Mouse (Mus musculus) kidney, postnatal 14 days (tissue): ENCODE results near the gene Cip2a.

Experiments
- DNase-seq: peaks from one replicate; pipeline ENCODE4 v3.0.0; 2022; ENCODE audit warnings: mixed read lengths

Cip2a gene

DNA sequence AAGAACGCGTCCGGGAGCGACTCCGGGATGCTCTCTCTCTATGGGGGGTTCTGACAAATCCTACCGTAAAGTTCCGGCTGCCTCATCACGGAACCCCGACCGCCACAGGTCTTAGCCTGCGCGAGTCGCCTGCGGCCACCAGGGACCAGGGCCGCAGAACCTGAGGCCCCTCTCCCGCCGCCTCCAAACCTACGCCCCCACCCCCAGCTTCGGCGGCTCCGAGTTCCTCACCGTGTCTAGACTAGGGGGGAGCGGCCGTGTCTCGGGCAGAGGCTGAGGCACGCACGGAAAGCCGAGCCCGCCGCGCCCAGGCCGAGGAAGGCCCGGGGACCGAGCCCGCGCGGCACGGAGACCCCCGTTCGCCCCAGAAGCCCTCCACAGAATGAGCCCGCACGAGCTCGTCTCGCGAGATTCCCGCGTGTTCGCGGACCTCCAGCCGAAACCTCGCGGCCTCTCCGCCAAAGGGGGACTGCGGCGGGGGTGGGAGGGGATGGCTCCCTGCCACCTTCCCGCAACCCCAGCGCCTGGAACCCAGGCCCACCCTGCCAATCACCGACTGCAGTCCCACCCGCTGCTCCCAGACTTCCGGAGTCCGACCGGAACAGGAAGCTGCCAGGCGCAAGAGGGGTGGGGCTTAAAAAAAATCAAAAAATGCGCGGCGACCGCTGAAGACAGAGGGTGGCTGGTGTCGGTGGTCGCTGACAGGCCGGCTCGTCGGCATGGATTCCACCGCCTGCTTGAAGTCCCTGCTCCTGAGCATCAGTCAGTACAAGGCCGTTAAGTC is at the start of gene Cip2a, which contains the start of gene Dzip3:
TSS of gene Cip2a (plus strand) at position 627 of the 784 bp plus-strand sequence.
TSS of gene Dzip3 (minus strand) at position 607 of the 784 bp plus-strand sequence.
- peak; percentile 92 for DNase-seq

DNA sequence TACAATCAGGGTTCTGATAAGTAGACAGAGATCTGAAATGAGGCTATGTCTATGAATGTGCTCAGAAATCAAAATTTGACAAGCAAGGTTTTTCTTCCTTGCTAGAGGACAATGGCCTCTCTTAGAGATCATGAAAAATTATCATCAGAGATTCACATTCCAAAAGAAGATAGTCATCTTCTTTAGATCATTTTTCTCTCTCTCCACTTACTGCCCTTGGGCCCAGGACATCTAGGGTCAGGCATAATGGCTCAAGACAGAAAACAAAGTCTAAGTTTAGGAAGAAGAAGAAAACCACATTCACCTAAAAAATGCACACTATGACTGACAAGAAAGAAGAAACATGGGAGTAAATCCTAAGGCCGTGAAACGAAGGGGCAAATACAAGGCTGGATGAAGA is 21.0 kb upstream of the Cip2a start:
- no peak for DNase-seq

DNA sequence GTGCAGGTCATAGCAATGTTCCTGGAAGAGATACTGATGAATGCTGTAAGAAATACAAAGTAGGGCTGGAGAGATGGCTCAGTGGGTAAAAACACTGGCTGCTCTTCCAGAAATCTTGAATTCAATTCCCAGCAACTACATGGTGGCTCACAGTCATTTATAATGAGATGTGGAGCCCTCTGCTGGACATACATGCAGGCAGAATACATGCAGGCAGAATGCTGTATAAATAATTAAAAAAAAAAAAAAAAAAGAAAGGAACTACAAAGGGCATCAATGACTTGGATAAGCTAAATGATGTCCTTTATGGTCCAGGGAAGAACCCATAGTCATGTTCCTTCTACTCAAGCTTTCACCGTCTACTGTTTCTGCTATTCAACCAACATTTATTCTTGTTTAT is 20.4 kb upstream of the Cip2a start:
- no peak for DNase-seq

DNA sequence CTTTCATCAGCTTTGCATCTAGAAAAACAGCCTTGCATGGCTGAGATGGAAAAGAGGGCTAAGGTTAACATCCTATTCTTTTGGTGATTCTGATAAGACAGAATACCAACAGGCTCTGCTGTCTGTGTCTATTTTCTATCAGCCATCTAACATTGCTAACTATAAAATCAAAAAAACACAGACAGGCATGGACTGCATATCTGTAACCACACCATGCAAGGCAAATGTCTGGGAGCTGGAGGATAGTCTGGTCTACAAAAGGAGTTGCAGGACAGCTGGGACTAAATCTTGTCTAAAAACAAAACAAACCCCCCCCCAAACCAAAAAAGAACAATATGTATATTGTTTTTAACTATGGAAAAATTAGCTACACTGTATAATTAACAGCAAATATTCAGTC is 14.0 kb upstream of the Cip2a start:
- DNase-seq, result no peak

DNA sequence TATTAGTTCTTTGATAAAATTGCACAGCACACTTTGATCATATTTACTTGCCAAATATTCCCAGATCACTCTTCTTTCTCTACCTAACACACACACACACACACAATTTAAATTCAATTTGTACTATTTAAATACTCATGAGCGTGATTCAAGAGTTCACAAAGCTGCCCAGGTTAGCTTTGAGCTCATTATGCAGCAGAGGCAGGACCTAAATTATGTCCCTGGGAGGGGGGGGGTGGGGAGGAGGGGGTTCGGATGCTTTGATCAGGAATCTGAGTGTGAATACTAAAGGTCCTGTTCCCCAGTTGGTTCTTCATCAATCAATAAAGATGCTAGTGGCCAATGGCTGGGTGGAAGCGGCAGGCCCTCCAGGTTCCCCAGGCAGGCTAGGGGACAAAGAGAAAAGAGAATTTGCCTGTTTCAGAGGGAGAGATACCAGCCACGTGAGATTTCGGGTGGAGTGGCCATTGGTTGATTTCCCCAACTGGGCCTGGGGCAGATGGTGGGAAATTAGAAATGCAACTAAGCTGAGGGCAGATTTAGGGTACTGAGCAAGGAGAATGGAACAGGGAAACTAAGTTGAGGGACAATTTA is 8.9 kb upstream of the Cip2a start:
- no peak for DNase-seq

DNA sequence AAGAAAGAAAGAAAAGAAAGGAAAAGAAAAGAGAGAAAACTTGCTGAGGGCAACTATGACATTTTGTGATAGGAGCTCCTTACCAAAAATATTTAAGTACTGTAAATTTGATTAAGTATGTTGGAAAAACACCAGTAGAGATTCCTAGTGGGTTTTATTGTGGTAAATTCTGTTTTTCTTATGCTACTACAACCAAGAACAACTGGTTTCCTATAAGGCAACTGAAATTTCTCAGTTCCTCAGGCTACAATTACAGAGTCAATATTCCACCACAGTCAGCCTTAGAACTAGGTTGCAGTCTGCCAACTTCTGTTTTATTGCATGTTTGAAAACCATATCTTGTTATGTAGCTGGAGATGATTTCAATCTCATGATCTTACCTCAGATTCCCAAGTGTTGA is 4.3 kb upstream of the Cip2a start:
- no peak for DNase-seq

DNA sequence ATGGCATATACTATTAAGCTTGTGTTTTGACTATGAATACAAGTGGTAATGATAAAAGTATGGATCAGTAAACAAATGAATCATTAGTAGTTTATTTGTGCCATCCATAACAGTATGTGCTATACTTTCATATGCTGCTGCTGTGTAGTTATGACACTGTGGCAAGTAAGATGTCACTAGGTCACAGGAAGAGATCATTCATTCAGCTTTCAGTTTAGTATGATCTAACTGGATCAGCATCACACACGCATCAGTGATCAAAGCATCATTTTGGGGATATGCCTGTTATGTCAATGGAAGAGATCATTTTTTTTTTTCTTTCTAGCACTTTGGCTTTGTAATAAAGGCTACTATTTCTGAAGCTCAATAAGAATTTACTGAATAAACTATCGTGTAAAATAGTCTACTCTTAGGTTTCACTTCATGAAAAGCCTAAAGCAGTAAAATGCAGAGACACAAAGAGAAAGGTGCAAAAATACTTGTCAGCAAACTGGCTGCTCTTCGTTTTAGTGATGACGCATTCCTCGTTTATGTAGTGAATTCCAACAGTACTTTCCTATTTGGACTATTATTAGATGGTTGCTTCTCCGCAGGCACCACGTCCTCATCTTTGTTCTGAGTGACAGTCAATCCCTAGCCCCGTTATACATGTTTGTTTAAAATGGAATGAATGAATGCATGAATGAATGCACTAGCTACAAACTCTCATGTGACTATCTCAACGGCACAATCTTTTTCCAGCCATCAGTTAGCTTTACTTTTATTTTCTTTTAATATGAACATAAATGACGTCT is 1.4 kb upstream of the Cip2a start:
- no peak for DNase-seq

DNA sequence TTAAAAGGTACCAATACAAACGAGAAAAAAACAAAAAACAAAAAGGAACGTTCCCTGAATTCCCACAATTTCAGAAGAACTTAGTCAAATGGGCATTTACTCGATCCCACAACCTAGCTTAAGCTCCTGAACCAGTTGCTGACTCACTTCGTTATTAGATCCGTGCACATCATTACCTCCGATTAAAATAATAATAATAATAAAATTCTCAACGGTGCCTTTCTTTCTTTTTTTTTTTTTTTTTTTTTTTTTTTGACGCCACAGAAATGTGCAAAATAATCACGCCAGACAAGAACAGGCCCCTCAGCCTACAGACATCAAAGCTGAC is 790 bp upstream of the Cip2a start:
- no peak for DNase-seq

DNA sequence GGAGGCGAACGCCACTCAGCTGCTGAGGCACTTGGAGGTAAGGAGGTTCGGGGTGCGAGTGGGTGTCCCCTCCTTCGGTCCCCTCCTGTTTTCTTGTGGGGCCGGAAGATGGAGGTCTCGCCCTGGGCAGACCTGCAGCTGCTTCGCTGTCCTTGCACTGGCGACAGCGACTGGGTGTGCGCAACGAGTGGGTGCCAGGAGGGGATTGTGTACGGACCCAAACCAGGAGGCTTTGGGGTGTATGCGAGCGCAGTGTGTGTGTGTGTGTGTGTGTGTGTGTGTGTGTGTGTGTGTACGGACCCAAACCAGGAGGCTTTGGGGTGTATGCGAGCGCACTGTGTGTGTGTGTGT is 333 bp downstream of the Cip2a start:
- DNase-seq, result no peak

DNA sequence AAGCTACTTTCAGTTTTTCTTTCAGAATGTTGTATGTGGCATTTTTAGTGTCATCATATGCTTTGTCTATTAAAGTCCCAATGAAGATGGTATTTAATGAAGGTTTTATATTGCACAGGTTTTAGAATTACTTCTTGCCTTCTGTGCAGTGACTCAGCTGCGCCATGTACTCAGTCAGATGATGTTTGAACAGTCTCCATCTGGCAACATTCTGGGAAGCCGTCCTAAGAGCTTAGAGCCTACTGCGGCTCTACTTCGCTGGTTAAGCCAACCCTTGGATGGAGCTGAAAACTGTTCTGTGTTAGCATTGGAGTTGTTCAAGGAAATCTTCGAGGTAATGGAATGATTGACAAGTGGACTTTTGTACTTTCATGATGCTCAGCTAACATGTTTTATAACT is 10.2 kb downstream of the Cip2a start:
- DNase-seq, result no peak

DNA sequence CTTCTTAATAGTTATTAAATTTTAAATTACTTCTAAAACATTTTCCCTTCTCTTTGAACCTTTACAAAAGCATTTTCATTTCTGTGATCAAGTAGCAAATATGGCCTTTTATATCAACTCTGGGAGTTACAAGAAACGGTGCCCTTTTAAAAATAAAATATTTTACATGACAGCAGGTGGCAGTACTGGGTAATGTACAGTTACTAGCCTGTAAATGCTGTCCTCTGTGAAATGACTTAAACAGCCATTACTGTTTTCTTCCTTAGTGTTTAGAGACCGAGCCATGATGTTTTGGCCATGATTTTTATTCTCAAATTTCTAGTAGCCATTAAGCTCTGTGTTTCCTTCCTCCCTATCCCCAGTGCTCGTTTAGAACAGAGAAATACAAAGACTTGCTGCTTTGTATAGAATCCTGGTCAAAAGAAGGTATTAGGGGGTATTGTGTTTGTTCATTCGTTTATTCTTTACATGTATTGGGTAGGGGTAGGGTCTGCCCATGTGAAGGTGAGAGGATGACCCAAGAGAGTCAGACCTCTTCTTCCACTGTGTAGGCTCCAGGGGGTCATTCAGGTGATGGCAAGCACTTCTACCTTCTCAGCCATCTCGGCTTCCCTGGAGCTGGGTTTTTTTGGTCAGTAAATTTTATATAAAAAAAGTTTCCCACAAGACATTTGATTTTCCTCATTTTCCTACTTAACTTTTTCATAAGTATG is 22.8 kb downstream of the Cip2a start:
- peak; percentile 3 for DNase-seq

DNA sequence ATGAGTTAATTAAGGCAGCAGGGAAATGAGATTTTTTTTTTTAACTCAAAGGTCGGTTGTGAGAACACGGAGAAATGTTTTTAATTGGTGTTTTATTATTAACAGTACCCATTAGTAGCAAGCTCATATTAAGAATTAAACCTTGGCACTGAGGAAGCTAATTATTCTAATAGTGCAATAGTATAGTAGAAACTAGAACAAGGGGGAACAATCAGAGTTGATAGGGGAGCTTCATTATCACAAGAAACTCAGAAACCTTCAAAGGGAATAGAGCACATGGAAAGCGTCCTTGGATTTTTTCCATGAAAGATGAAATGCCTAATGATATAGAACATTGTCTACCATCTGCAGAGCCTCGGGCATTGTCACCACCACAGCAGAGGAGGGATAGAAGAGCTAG is 41.9 kb downstream of the Cip2a start:
- DNase-seq, result no peak

DNA sequence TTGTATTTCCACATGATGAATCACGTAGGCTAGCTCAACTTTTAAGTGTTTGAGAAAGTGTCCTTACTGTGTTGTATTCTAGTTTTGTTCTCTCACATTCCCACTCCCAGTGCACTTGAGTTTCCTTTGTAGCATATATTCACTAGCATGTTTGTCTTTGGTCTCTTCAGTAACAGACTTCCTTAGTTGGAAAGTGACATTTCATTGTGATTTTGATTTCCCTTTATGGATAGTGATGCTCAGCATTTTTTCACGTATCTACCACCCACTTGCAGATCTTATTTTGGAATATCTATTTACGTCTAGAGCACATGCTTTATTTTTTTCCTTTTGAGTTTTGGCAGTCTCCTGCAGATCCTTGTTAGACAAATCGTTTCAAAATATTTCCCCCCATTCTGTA is 43.8 kb downstream of the Cip2a start:
- DNase-seq, result no peak

DNA sequence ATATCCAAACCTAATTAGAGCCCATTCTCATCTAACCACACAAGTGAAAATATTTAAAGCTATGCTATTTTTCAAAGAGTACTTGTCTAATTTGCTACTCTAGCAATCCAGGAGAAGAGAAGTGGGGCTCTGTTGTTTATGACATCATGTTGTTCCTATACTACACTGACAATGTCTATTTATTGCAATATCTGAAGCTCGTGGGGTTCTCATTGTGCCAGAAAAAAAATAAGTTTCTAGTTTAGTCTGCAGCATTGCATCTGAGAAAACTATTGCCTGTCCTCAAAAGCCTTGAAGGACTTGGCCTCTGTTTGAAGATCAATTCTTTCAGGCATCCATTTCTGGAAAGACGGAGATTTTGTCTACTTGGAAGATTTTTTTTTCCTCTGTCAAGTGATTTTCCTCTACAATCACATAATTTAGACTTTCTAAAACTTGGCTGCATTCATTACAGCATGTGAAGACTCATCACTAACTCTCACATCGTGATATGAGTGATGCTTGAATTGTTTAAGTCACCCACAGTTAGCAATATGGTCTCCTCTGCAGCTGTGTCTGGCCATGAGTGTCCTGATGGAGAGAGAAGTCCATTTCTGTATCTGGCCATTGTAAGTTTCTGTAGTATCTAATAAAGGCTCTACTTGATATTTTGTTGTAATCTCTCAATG is 46.7 kb downstream of the Cip2a start:
- no peak for DNase-seq

DNA sequence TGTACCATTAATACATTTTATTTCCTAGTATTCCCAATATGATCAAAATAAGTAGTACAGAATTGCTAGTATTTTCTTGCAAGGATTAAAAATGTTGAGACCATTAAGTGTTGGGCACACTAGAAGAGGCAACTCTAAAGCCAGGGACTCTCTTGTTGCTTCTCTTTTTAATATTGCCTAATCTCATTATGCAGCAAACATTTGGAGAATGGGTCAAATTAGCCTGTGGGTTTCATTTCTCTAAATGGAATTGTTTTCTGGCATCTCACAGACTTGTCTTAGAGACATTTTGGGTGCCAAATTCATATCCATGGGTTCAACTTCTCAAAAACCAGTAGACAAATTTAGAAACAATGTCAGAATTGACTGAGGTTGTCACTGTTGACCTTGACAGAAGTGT is 55.2 kb downstream of the Cip2a start:
- DNase-seq, result no peak

DNA sequence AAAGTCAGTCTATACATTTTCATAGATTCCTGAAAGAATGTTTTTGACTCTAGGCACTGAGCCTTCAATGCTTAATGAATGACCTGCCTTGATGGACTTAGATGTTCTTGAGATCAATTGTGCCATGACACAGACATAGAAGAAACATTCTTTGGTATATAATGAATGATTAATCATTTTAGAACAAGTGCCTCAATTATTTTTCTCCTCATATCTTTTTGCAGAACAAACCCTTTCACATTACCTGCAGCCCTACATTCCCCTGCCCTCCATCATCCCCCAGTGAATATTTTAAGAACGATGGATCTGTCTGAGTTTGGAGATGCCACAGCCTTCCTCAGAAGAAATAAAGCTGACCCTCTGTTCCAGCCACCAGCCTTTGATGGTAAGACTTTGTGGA is 63.2 kb downstream of the Cip2a start, which contains the start of gene Myh15:
TSS of gene Myh15 (plus strand) at position 301 of the 400 bp plus-strand sequence.
- DNase-seq, result no peak
